Mouse (Mus musculus): ENCODE measurements around the gene Gpr18. TPM values are rescaled to one million over a fixed set of nuclear protein-coding genes. Genes with fewer than 3 reads are reported as not detected.

Gene Gpr18
- 0.21 and 0.93 TPM in 2 replicates for polyA plus RNA-seq (2015; fragmentation: Nextera tagmentation; extraction: Ambion mirVana)

GRCm38 (mm10) chr14:121915621-121916020 lies at the start of gene Gpr18:
TSS of gene Gpr18 (minus strand) at chr14:121915781.
- Histone ChIP-seq H3K27me3 (no peaks in the 10 kb centered on the region), H3K4me2 (no peak within 1 kb of the TSS), H3K4me1 (replicated peaks) (peaks cover 7% of the 10 kb centered on the region), H3K36me3 (0 out of 2 replicates have a peak, but pooled peaks cover 6% of the 10 kb centered on the region), H3K9ac (no peak within 1 kb of the TSS), H3K4me3 (no peak within 1 kb of the TSS), H3K27ac (no peak within 1 kb of the TSS; the same call in 1 of the 2 replicates), H3K9me3 (replicated peaks) (no peaks in the 10 kb centered on the region)
- no peak for ATAC-seq (replicated peaks; ENCODE audit: insufficient number of reproducible peaks, insufficient read depth, low FRiP score, low read depth)
- WGBS = 68% methylated on average over 8 of the region's 8 CpGs

GRCm38 (mm10) chr14:121964990-121965389 lies 49.4 kb upstream of the Gpr18 start, which contains the start of gene Gpr183:
TSS of gene Gpr183 (minus strand) at chr14:121965195.
- WGBS = 20% methylated on average over 6 of the region's 6 CpGs
- Histone ChIP-seq H3K9me3 (replicated peaks) (no peaks in the 10 kb centered on the region), H3K27me3 (no peaks in the 10 kb centered on the region), H3K4me3 (peak within 1 kb of the TSS; percentile 23), H3K9ac (no peak within 1 kb of the TSS), H3K27ac (peak within 1 kb of the TSS; percentile 64), H3K4me2 (peak within 1 kb of the TSS; percentile 45), H3K36me3 (no peaks in the 10 kb centered on the region), H3K4me1 (replicated peaks) (peaks cover 42% of the 10 kb centered on the region)
- ATAC-seq (replicated peaks; ENCODE audit: insufficient number of reproducible peaks, insufficient read depth, low FRiP score, low read depth) = no peak

GRCm38 (mm10) chr14:121963942-121964335 lies 48.4 kb upstream of the Gpr18 start:
- no peaks in the 10 kb centered on the region for H3K27me3 ChIP-seq
- no peak overlapping the region for H3K9ac ChIP-seq
- H3K4me2 ChIP-seq = peak overlapping the region; percentile 45
- no peaks in the 10 kb centered on the region for H3K9me3 ChIP-seq (replicated peaks)
- H3K4me1 ChIP-seq (replicated peaks) = peaks cover 42% of the 10 kb centered on the region
- H3K36me3 ChIP-seq = no peaks in the 10 kb centered on the region
- 21% methylated on average over 4 of the region's 4 CpGs for WGBS
- H3K27ac ChIP-seq = peak overlapping the region; percentile 64
- ATAC-seq (replicated peaks; ENCODE audit: insufficient number of reproducible peaks, insufficient read depth, low FRiP score, low read depth) = no peak; the same call in 1 of the 2 replicates
- peak overlapping the region; percentile 15 for H3K4me3 ChIP-seq

- Histone ChIP-seq H3K27me3 (no peaks in the 10 kb centered on the region), H3K4me1 (replicated peaks) (peaks cover 42% of the 10 kb centered on the region), H3K36me3 (no peaks in the 10 kb centered on the region), H3K9me3 (replicated peaks) (no peaks in the 10 kb centered on the region), H3K4me3 (peak overlapping the region; percentile 15), H3K9ac (no peak overlapping the region), H3K27ac (peak overlapping the region; percentile 64), H3K4me2 (peak overlapping the region; percentile 45)
- no peak; the same call in 1 of the 2 replicates for ATAC-seq (replicated peaks; ENCODE audit: insufficient number of reproducible peaks, insufficient read depth, low FRiP score, low read depth)
- WGBS = 48% methylated on average over 9 of the region's 9 CpGs
Measured at GRCm38 (mm10) chr14:121963251-121963941, 47.8 kb upstream of the Gpr18 start.

- Histone ChIP-seq H3K36me3 (no peaks in the 10 kb centered on the region), H3K4me1 (replicated peaks) (peaks cover 42% of the 10 kb centered on the region), H3K4me3 (no peak overlapping the region), H3K27me3 (no peaks in the 10 kb centered on the region), H3K4me2 (peak overlapping the region; percentile 48), H3K9me3 (replicated peaks) (no peaks in the 10 kb centered on the region), H3K9ac (no peak overlapping the region), H3K27ac (peak overlapping the region; percentile 62)
- 61% methylated on average over 14 of the region's 14 CpGs for WGBS
- no peak for ATAC-seq (replicated peaks; ENCODE audit: insufficient number of reproducible peaks, insufficient read depth, low FRiP score, low read depth)
Measured at GRCm38 (mm10) chr14:121962128-121962890, 46.7 kb upstream of the Gpr18 start.

GRCm38 (mm10) chr14:121961496-121962127 lies 46.0 kb upstream of the Gpr18 start:
- Histone ChIP-seq H3K4me3 (peak overlapping the region; percentile 5; the same call in 1 of the 2 replicates), H3K36me3 (no peaks in the 10 kb centered on the region), H3K9ac (no peak overlapping the region), H3K27me3 (no peaks in the 10 kb centered on the region), H3K9me3 (replicated peaks) (no peaks in the 10 kb centered on the region), H3K27ac (peak overlapping the region; percentile 62), H3K4me1 (replicated peaks) (peaks cover 42% of the 10 kb centered on the region), H3K4me2 (peak overlapping the region; percentile 48)
- 44% methylated on average over 12 of the region's 12 CpGs for WGBS
- peak; percentile 23; the same call in 1 of the 2 replicates for ATAC-seq (replicated peaks; ENCODE audit: insufficient number of reproducible peaks, insufficient read depth, low FRiP score, low read depth)

- Histone ChIP-seq H3K4me1 (replicated peaks) (peaks cover 42% of the 10 kb centered on the region), H3K9ac (no peak overlapping the region), H3K27ac (peak overlapping the region; percentile 62; the same call in 1 of the 2 replicates), H3K9me3 (replicated peaks) (no peaks in the 10 kb centered on the region), H3K4me2 (peak overlapping the region; percentile 48), H3K36me3 (no peaks in the 10 kb centered on the region), H3K4me3 (peak overlapping the region; percentile 5; the same call in 1 of the 2 replicates), H3K27me3 (no peaks in the 10 kb centered on the region)
- ATAC-seq (replicated peaks; ENCODE audit: insufficient number of reproducible peaks, insufficient read depth, low FRiP score, low read depth) = no peak
- 24% methylated on average over 6 of the region's 6 CpGs for WGBS
Measured at GRCm38 (mm10) chr14:121960997-121961396, 45.4 kb upstream of the Gpr18 start.

GRCm38 (mm10) chr14:121960531-121960930 lies 45.0 kb upstream of the Gpr18 start:
- H3K27me3 ChIP-seq = no peaks in the 10 kb centered on the region
- H3K36me3 ChIP-seq = no peaks in the 10 kb centered on the region
- no peak overlapping the region for H3K4me3 ChIP-seq
- WGBS = 74% methylated on average over 2 of the region's 2 CpGs
- peaks cover 39% of the 10 kb centered on the region for H3K4me1 ChIP-seq (replicated peaks)
- ATAC-seq (replicated peaks; ENCODE audit: insufficient number of reproducible peaks, insufficient read depth, low FRiP score, low read depth) = no peak
- no peak overlapping the region for H3K4me2 ChIP-seq
- H3K9ac ChIP-seq = no peak overlapping the region
- no peaks in the 10 kb centered on the region for H3K9me3 ChIP-seq (replicated peaks)
- H3K27ac ChIP-seq = no peak overlapping the region

GRCm38 (mm10) chr14:121960031-121960430 lies 44.5 kb upstream of the Gpr18 start:
- H3K4me3 ChIP-seq = no peak overlapping the region
- no peaks in the 10 kb centered on the region for H3K36me3 ChIP-seq
- WGBS = 88% methylated on average over 4 of the region's 4 CpGs
- H3K27me3 ChIP-seq = no peaks in the 10 kb centered on the region
- no peak overlapping the region for H3K9ac ChIP-seq
- peaks cover 39% of the 10 kb centered on the region for H3K4me1 ChIP-seq (replicated peaks)
- H3K27ac ChIP-seq = no peak overlapping the region
- H3K4me2 ChIP-seq = no peak overlapping the region
- no peak for ATAC-seq (replicated peaks; ENCODE audit: insufficient number of reproducible peaks, insufficient read depth, low FRiP score, low read depth)
- no peaks in the 10 kb centered on the region for H3K9me3 ChIP-seq (replicated peaks)

GRCm38 (mm10) chr14:121959538-121959980 lies 44.0 kb upstream of the Gpr18 start:
- no peaks in the 10 kb centered on the region for H3K27me3 ChIP-seq
- H3K36me3 ChIP-seq = no peaks in the 10 kb centered on the region
- H3K27ac ChIP-seq = no peak overlapping the region
- WGBS = 88% methylated on average over 3 of the region's 3 CpGs
- H3K9me3 ChIP-seq (replicated peaks) = no peaks in the 10 kb centered on the region
- no peak overlapping the region for H3K9ac ChIP-seq
- peaks cover 39% of the 10 kb centered on the region for H3K4me1 ChIP-seq (replicated peaks)
- ATAC-seq (replicated peaks; ENCODE audit: insufficient number of reproducible peaks, insufficient read depth, low FRiP score, low read depth) = no peak
- no peak overlapping the region for H3K4me2 ChIP-seq
- H3K4me3 ChIP-seq = no peak overlapping the region

Data from heart, embryonic 15.5 days (tissue).